Mouse (Mus musculus): ENCODE data around the gene G6pc3. TPM values are rescaled to one million over a fixed set of nuclear protein-coding genes. Genes with fewer than 3 reads are reported as not detected.
A peak's percentile ranks its signal among the peaks of the same experiment; 100 is the strongest.
"Not testable (repeated sequence)": the region's sequence is repeated elsewhere in the genome, so short reads cannot be mapped to it uniquely, and the experiment has no call there.

Gene G6pc3
- total RNA-seq (2021): 10 to 100 TPM; 43.8 to 45.0 TPM

- intact Hi-C loops (cut with DNase I): no loop called here
- peak; percentile 91 to 93 for DNase-seq (ENCODE audit: extremely low spot score in 1 of 2, low spot score in 2 of 2)
Measured at GRCm38 (mm10) chr11:102189461-102190436, at the start of gene G6pc3. TSS of gene G6pc3 (plus strand) at chr11:102189620.

GRCm38 (mm10) chr11:102140508-102140907 lies 48.9 kb upstream of the G6pc3 start:
- peak in 1 of 2 experiments; percentile 63 for DNase-seq (ENCODE audit: extremely low spot score in 1 of 2, low spot score in 2 of 2)
- intact Hi-C loops (cut with DNase I): no loop called here

DNA sequence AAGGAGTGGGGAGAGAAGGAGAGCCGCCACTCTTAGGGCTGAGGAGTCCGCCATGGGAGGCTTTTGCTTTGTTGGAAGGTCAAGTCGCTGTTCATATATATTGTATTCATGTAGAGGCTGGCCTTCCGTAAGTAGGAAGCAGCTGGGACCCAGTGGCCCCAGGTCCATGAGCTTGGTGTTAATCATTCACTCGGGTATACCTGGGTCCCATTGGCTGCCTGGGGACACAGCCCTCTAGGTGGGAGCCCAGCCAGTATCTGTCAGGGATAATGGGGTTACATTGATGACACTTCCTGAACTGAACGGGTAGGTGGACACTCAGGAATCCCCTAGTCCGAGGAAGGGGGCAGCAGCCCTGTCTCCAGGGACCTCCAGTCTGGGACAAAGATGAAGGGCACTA lies 47.1 kb upstream of the G6pc3 start:
- no peak for DNase-seq (ENCODE audit: extremely low spot score in 1 of 2, low spot score in 2 of 2)
- intact Hi-C loops (cut with DNase I): no loop called here

DNA sequence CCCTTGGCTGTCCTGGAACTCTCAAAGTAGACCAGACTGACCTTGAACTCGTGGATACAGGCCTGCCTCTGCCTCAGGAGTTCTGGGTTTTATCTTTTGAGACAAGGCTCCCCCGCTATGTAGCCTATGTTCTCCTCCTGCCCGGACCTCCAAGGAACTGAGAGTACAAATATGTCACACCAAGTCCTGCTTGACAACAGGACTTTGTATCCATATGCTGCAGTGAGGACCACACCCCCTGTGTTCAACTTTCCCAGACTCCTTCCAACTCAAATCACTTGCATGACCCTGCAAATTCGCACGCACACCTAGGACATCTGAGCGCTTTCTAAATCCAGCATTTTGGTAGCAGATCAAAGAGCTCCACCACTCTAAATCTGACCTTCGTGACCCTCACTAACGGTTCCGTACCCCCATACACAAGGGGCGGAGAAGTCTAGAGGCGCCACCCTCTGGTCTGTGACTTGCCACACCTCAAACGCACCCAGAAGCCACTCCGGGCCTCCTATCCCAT lies 44.4 kb upstream of the G6pc3 start:
- no peak for DNase-seq (ENCODE audit: extremely low spot score in 1 of 2, low spot score in 2 of 2)
- intact Hi-C loops (cut with DNase I): no loop called here

DNA sequence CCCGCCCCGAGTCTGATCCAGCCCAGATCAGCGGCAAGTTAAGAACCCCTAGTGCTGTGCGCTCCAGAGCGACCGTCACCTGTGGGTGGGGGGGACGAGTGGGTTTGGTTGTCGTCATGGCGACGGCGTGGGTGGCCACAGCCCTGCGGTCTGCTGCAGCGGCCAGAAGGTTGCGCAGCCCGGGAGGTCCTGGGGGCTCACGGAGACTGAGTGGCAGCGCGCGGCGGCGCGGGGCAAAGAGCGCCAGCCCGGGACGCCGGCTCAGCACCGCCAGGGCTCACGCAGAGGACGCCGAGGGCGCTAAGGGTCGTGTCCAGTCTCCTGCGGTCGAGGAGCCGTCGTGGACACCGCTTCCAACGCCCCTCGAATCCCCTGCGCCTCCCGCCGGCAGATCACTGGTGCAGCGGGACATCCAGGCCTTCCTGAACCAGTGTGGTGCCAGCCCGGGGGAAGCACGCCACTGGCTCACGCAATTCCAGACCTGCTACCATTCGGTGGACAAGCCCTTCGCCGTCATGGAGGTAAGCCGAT lies 43.9 kb upstream of the G6pc3 start, which contains the start of gene Nags:
Nags (plus strand) TSS at position 43 of the 531 bp plus-strand sequence.
- no peak for DNase-seq (ENCODE audit: extremely low spot score in 1 of 2, low spot score in 2 of 2)
- intact Hi-C loops (cut with DNase I): no loop called here

GRCm38 (mm10) chr11:102146005-102146404 lies 43.4 kb upstream of the G6pc3 start:
- intact Hi-C loops (cut with DNase I): no loop called here

DNA sequence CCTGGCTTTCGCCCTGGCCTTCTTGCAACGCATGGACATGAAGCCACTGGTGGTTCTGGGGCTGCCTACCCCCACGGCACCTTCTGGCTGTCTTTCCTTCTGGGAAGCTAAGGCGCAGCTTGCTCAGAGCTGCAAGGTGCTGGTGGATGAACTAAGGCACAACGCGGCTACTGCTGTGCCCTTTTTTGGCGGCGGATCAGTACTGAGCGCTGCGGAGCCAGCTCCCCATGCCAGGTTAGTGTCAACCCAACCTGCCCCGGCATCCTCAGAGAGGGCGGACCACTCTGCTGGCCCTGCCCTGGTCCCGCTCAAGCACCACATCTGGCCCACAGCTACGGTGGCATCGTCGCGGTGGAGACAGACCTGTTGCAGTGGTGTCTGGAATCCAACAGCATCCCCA lies 42.9 kb upstream of the G6pc3 start:
- intact Hi-C loops (cut with DNase I): no loop called here
- DNase-seq (ENCODE audit: extremely low spot score in 1 of 2, low spot score in 2 of 2): no peak

More at GRCm38 (mm10) chr11:102146005-102146404, 43.4 kb upstream of the G6pc3 start:
- no peak for DNase-seq (ENCODE audit: extremely low spot score in 1 of 2, low spot score in 2 of 2)

GRCm38 (mm10) chr11:102147213-102147989 lies 42.0 kb upstream of the G6pc3 start:
- intact Hi-C loops (cut with DNase I): no loop called here
- DNase-seq (ENCODE audit: extremely low spot score in 1 of 2, low spot score in 2 of 2): no peak

GRCm38 (mm10) chr11:102156039-102156785 lies 33.2 kb upstream of the G6pc3 start, which contains the start of gene Tmem101:
TSS of gene Tmem101 (minus strand) at chr11:102156404.
- intact Hi-C loops (cut with DNase I): loop anchor here (5.0 kb wide), 1 partner anchor 111 kb away; the partner anchor contains the start of gene Asb16
- DNase-seq (ENCODE audit: extremely low spot score in 1 of 2, low spot score in 2 of 2): peak; percentile 93

DNA sequence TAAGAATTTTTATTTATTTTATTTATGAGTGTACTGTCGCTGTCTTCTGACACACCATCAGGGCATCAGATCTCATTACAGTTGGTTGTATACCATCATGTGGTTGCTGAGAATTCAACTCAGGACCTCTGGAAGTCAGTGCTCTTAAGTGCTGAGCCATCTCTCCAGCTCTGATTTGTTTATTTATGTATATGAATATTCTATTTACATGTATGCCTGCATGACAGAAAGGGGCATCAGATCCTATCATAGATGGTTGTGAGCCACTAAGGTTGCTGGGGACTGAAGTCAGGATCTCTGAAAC lies 32.7 kb upstream of the G6pc3 start:
- no peak for DNase-seq (ENCODE audit: extremely low spot score in 1 of 2, low spot score in 2 of 2)
- intact Hi-C loops (cut with DNase I): loop anchor here (5.0 kb wide), 1 partner anchor 111 kb away; the partner anchor contains the start of gene Asb16

GRCm38 (mm10) chr11:102158024-102158423 lies 31.4 kb upstream of the G6pc3 start:
- intact Hi-C loops (cut with DNase I): loop anchor here (5.0 kb wide), 1 partner anchor 109 kb away; the partner anchor contains the start of gene Asb16
- DNase-seq (ENCODE audit: extremely low spot score in 1 of 2, low spot score in 2 of 2): not testable (repeated sequence)

DNA sequence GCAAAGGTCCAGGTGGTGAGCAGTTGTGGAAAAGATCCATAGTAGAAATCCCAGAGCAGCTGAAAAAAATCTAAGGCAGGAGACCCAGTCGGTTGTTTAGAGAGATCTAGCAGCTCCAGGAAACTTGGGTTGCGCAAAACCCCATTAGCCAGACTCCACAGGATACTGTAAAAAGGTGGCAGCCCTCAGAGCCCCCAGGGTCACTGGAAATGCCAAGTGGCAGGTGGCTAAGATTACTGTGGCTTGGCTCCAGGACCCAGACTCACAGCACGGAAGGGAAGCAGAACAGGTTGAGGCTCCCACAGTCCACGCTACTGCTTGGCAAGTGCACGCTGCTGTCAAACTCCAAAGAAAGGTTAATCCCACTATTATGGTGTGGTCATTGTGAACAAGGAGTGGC lies 29.6 kb upstream of the G6pc3 start:
- intact Hi-C loops (cut with DNase I): loop anchor here (5.0 kb wide), 1 partner anchor 108 kb away; the partner anchor contains the start of gene Asb16
- no peak for DNase-seq (ENCODE audit: extremely low spot score in 1 of 2, low spot score in 2 of 2)

DNA sequence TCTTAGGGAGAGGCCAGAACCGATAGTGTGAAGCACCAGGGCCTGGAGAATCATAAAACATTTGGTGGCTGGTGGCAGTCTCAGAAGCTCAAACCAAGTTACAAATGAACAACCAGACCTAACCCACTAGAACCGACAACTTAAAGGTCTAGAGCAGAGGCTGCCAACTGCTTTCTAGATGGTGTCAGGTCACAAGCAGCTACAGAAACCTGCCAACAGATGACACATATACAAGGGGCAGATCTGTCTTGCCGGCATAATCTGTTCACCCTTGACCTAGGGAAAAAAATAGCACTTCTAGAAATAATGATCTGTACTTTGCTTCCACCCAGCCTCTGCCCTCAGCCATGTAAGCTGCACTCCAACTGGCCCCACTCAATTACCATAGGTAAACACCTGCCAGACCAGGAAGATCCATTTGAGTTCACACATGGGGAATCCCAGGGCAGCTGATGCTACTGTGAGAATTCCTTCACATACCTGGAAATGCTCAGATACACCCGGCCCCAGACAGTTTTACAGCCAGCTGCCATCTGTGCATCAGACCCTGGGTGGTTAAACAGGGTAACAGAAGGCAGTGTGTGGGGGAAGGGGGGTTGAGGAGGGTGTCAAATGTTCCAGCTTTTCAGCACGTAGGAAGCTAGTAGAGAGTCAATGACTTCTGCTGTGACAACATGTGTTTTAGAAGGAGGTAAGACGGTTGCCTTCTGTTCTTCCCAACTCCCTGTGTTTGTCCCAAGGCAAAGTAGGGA lies 23.3 kb upstream of the G6pc3 start:
- intact Hi-C loops (cut with DNase I): no loop called here
- no peak for DNase-seq (ENCODE audit: extremely low spot score in 1 of 2, low spot score in 2 of 2)

DNA sequence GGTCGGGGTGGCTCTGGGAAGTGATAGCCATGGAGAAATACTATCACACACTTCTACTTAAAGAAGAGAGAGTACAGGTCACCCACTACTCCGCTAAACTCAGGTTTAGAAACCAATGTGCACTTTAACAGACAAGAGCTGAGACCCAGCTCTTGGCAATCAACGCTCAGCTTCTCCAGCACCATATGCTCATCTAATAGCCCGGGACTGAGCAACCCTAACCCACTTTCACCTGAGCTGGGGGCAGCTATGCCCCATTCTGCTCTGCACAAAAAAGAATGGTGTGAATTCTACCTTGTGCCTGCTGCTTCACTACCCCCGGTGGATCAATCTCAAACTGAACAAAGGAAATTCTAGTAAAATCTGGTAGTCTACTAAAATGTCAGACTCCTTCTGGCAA lies 21.9 kb upstream of the G6pc3 start:
- DNase-seq (ENCODE audit: extremely low spot score in 1 of 2, low spot score in 2 of 2): no peak
- intact Hi-C loops (cut with DNase I): no loop called here

DNA sequence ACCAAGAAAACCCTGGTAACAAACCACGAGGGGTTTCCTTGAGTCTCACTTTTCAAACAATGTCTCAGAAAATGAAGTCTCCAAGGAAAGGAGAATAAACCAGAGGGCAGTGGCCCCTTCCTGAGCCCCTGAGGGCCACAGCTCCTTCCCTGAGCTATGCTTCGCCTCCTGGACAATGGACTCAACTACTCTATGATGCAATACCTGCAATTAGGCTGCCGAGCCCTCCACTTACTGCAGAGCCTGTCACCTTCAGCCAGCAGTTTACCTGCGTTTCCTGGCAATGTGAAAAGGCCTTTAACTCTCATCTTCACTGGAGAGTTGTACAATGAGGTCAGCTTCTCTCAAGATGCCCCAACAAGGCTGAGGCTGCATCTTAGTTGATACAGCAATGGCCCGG lies 20.7 kb upstream of the G6pc3 start:
- DNase-seq (ENCODE audit: extremely low spot score in 1 of 2, low spot score in 2 of 2): no peak
- intact Hi-C loops (cut with DNase I): no loop called here

GRCm38 (mm10) chr11:102179836-102180235 lies 9.6 kb upstream of the G6pc3 start:
- intact Hi-C loops (cut with DNase I): no loop called here
- no peak for DNase-seq (ENCODE audit: extremely low spot score in 1 of 2, low spot score in 2 of 2)

GRCm38 (mm10) chr11:102184253-102184645 lies 5.2 kb upstream of the G6pc3 start:
- DNase-seq (ENCODE audit: extremely low spot score in 1 of 2, low spot score in 2 of 2): no peak
- intact Hi-C loops (cut with DNase I): no loop called here
